Comparison of ENCODE assay signal across 10 mouse cellular contexts in genomic region chr2:79738958-79739357, GRCm38 (mm10). TPM values are rescaled to one million over a fixed set of nuclear protein-coding genes. Genes with fewer than 3 reads are reported as not detected.
DNase-seq lines count a peak whose midpoint lies in the region; ATAC-seq lines count a peak whose summit lies in the region.
"Had no signal": no experiment of that assay in that cellular context is flagged by ENCODE, and none has a peak within 500 bp of the region (broad histone marks: within the 10 kb centered on the region; RNA-seq: fewer than 3 reads in every experiment).

No protein-coding gene starts in this region.

- H3K27me3 ChIP-seq in heart, embryonic 12.5 days (replicated peaks): peaks cover 20% of the 10 kb centered on the region

- H3K4me2 ChIP-seq in heart, embryonic 12.5 days: no peak overlapping the region

- H3K27ac ChIP-seq in heart, embryonic 12.5 days (ENCODE audit: poor library complexity, severe bottlenecking): no peak overlapping the region

- 0 out of 2 replicates have a peak, but pooled peaks cover 2% of the 10 kb centered on the region for H3K36me3 ChIP-seq in heart, embryonic 12.5 days

- no peak for ATAC-seq in heart, embryonic 12.5 days (ENCODE audit: insufficient number of reproducible peaks, low FRiP score)

- 0 out of 2 replicates have a peak, but pooled peaks cover 2% of the 10 kb centered on the region for H3K4me1 ChIP-seq in heart, embryonic 12.5 days (replicated peaks)

- DNase-seq in heart, adult 8-10 months (ENCODE audit: low spot score): peak; percentile 7
- peak; percentile 42 for DNase-seq in urinary bladder, postnatal 14 days (ENCODE audit: low spot score)
- no peak for DNase-seq in urinary bladder, postnatal 10 days (ENCODE audit: low spot score)
- DNase-seq in kidney, postnatal 4 days: peak; percentile 67 to 74
- no peak for DNase-seq in layer of hippocampus, postnatal 25 days (ENCODE audit: extremely low spot score in 1 of 2, low spot score in 1 of 2)
- no peak for DNase-seq in layer of hippocampus, adult 8-10 months (ENCODE audit: low spot score in 2 of 2)
- DNase-seq in cerebellum, adult 8-10 months: no peak
- DNase-seq: embryo, embryonic 11 days; midbrain, embryonic 14.5 days had no signal

- peaks cover 24% of the 10 kb centered on the region for H3K9me3 ChIP-seq in heart, embryonic 12.5 days (replicated peaks)

- no peak overlapping the region for H3K4me3 ChIP-seq in heart, embryonic 12.5 days

- 52% methylated on average over 2 of the region's 2 CpGs for WGBS in heart, embryonic 12.5 days

- no peak overlapping the region for H3K9ac ChIP-seq in heart, embryonic 12.5 days

RNA-seq across cellular contexts. Expression of gene Ppp1r1c, which starts 31.4 kb away (rescaled TPM):
- 1 to 10 TPM in 2 of 4 experiments, under 1 TPM in 2; 0.44 to 2.7 (median 1.2) TPM for total RNA-seq in heart, adult 8-10 months (2022)
- 0.22 TPM in 1 of 2 replicates, not detected in the other for polyA plus RNA-seq in heart, embryonic 12.5 days (2016; fragmentation: Nextera tagmentation; extraction: Ambion mirVana)
- under 1 TPM; 0.12 to 0.38 TPM for total RNA-seq in layer of hippocampus, postnatal 25 days (2021)
- not detected for total RNA-seq in layer of hippocampus, adult 8-10 months (2022)

Comparison
In these comparisons a context has a peak if more than half of its experiments do, and no peak if none do; other contexts are left out.
1. DNase-seq: peak in heart, adult 8-10 months (single experiment), urinary bladder, postnatal 14 days (single experiment) and kidney, postnatal 4 days (2 of 2); none in urinary bladder, postnatal 10 days (single experiment), layer of hippocampus, postnatal 25 days (0 of 2), layer of hippocampus, adult 8-10 months (0 of 2) and cerebellum, adult 8-10 months (single experiment).